Mouse (Mus musculus): Measurements from ENCODE around the gene Smagp. TPM values are rescaled to one million over a fixed set of nuclear protein-coding genes. Genes with fewer than 3 reads are reported as not detected.

Smagp gene
- polyA plus RNA-seq, 1 experiment = 160 TPM

DNA sequence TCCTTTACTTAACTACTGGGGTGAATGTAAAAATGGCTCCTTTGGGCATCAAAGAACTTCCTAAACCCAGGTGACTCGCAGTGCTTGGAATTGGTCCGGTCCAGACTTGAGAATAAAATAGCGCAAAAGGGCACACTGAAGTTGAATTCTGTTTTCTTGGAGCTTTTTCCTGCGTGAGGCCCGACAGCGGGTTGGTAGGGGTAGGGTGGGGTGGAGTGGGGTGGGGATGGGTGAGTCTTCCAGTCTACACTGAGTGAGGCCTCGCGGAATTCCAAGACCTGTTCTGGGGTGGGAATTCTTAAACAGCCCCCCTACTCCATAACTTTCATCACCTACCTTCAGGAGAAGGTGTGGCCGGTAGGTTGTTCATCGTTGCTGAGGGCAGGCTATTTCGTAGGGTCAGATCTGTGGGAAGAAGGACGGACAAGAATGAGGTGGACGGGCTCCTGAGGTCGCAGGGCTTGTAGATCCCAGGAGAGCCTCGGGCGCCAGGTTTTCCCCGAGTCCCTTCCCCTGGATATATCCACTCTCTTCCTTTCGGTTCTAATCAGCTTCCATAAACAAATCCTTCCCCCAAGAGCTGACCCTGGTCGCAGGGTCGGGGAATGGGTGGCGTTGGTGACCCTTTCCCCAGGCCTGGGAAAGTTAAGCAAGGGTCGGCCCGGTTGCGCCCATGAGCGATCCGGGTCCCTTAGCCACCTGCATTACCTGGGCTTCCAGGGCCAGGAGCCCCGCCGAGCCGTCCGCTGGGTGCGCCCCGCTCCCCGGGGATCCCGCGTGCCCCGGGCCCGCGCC lies 692 bp downstream of the Smagp start:
- peak overlapping the region; percentile 95 for H3K27ac ChIP-seq (ENCODE audit: insufficient read depth, low read depth, low read length)
- H3K4me1 ChIP-seq (ENCODE audit: control insufficient read depth, insufficient read depth, low read length) = peaks cover 20% of the 10 kb centered on the region
- H3K27me3 ChIP-seq (replicated peaks; ENCODE audit: control insufficient read depth, insufficient read depth, low read length) = no peaks in the 10 kb centered on the region
- H3K36me3 ChIP-seq (ENCODE audit: control insufficient read depth, insufficient read depth, low read length) = no peaks in the 10 kb centered on the region
- no peak for DNase-seq
- peak overlapping the region; percentile 86 for H3K4me3 ChIP-seq (ENCODE audit: insufficient read depth, low read depth, low read length)
- no peak for TF ChIP-seq CTCF (conservative IDR thresholded peaks at IDR 0.05; ENCODE audit: insufficient read depth, insufficient read length, low read depth, low read length)
- no peak for TF ChIP-seq POLR2A (IDR thresholded peaks at IDR 0.05; ENCODE audit: low read depth, low read length)
- WGBS = 8% methylated on average over 38 of the region's 38 CpGs

DNA sequence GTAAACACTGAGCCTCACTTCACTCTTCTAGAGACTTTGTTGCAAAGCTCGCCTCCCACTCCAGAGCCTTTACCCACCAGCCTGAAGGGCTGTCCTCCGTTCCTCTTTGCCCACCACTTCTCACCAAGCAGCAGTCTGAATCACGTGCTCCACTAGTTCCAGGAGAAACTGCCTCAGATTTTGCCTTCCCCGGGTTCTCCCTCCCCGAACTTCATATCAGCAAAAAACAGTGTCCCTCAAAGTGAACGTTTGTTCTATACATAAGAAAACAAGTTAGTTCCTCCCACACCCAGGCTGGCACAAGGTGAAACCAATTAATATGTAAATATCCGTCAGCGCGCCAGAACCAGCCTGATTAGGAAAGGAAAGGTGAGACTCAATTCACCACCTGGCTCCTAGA lies 1.5 kb downstream of the Smagp start:
- Histone ChIP-seq H3K27ac (ENCODE audit: insufficient read depth, low read depth, low read length) (peak overlapping the region; percentile 75), H3K4me3 (ENCODE audit: insufficient read depth, low read depth, low read length) (peak overlapping the region; percentile 86), H3K36me3 (ENCODE audit: control insufficient read depth, insufficient read depth, low read length) (no peaks in the 10 kb centered on the region), H3K4me1 (ENCODE audit: control insufficient read depth, insufficient read depth, low read length) (peaks cover 15% of the 10 kb centered on the region; the same call in 1 of the 2 replicates), H3K27me3 (replicated peaks; ENCODE audit: control insufficient read depth, insufficient read depth, low read length) (no peaks in the 10 kb centered on the region)
- WGBS = 34% methylated on average over 9 of the region's 9 CpGs
- TF ChIP-seq POLR2A (IDR thresholded peaks at IDR 0.05; ENCODE audit: low read depth, low read length) (no peak), CTCF (conservative IDR thresholded peaks at IDR 0.05; ENCODE audit: insufficient read depth, insufficient read length, low read depth, low read length) (no peak)
- no peak for DNase-seq

DNA sequence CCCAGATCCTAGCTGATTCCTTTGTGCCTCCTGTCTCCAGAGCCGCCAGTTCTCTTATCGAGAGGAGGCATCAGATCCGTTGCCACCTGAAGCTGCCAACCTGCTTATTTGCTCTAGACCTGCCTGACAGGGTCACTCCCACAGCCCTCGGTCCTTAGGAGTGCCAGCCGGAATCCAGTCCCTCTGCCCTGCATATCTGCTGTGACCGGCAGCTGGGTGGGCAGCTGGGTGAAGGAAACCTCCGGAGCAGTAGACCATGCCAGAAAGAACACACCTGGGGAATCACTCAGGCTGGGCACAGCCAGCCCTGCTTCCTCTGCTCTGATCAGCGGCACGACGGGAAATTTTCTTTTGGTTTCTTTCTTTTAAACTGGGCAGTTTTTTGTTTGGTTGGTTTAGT lies 3.4 kb downstream of the Smagp start:
- Histone ChIP-seq H3K4me1 (ENCODE audit: control insufficient read depth, insufficient read depth, low read length) (peaks cover 15% of the 10 kb centered on the region; the same call in 1 of the 2 replicates), H3K27ac (ENCODE audit: insufficient read depth, low read depth, low read length) (peak overlapping the region; percentile 7), H3K36me3 (ENCODE audit: control insufficient read depth, insufficient read depth, low read length) (no peaks in the 10 kb centered on the region), H3K4me3 (ENCODE audit: insufficient read depth, low read depth, low read length) (no peak overlapping the region), H3K27me3 (replicated peaks; ENCODE audit: control insufficient read depth, insufficient read depth, low read length) (no peaks in the 10 kb centered on the region)
- DNase-seq = peak; percentile 29
- TF ChIP-seq CTCF (conservative IDR thresholded peaks at IDR 0.05; ENCODE audit: insufficient read depth, insufficient read length, low read depth, low read length) = no peak
- no peak for TF ChIP-seq POLR2A (IDR thresholded peaks at IDR 0.05; ENCODE audit: low read depth, low read length)
- WGBS = 36% methylated on average over 10 of the region's 10 CpGs

DNA sequence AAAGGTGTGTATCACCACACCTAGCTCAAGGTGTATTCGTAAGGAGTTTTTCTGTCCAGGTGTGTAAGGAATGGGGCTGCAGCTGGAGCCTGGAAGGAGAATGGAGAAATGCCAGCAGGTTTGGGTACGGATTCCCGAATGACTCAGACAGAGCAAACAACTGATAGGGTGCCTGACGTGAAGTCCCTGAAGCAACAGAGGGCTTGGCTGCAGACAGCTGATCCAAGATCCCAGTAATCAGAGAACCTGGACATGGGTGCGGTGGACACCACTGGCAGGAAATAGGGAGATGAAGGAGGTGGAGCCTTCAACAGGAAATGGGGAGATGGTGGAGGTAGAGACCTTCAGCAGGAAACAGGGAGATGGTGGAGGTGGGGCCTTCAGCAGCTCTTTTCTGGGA lies 4.4 kb downstream of the Smagp start:
- TF ChIP-seq CTCF (conservative IDR thresholded peaks at IDR 0.05; ENCODE audit: insufficient read depth, insufficient read length, low read depth, low read length) (no peak), POLR2A (IDR thresholded peaks at IDR 0.05; ENCODE audit: low read depth, low read length) (no peak)
- no peaks in the 10 kb centered on the region for H3K36me3 ChIP-seq (ENCODE audit: control insufficient read depth, insufficient read depth, low read length)
- H3K27me3 ChIP-seq (replicated peaks; ENCODE audit: control insufficient read depth, insufficient read depth, low read length) = no peaks in the 10 kb centered on the region
- peak overlapping the region; percentile 12; the same call in 1 of the 2 replicates for H3K27ac ChIP-seq (ENCODE audit: insufficient read depth, low read depth, low read length)
- DNase-seq = no peak
- 70% methylated on average over 5 of the region's 5 CpGs for WGBS
- peaks cover 14% of the 10 kb centered on the region; the same call in 1 of the 2 replicates for H3K4me1 ChIP-seq (ENCODE audit: control insufficient read depth, insufficient read depth, low read length)
- H3K4me3 ChIP-seq (ENCODE audit: insufficient read depth, low read depth, low read length) = no peak overlapping the region

DNA sequence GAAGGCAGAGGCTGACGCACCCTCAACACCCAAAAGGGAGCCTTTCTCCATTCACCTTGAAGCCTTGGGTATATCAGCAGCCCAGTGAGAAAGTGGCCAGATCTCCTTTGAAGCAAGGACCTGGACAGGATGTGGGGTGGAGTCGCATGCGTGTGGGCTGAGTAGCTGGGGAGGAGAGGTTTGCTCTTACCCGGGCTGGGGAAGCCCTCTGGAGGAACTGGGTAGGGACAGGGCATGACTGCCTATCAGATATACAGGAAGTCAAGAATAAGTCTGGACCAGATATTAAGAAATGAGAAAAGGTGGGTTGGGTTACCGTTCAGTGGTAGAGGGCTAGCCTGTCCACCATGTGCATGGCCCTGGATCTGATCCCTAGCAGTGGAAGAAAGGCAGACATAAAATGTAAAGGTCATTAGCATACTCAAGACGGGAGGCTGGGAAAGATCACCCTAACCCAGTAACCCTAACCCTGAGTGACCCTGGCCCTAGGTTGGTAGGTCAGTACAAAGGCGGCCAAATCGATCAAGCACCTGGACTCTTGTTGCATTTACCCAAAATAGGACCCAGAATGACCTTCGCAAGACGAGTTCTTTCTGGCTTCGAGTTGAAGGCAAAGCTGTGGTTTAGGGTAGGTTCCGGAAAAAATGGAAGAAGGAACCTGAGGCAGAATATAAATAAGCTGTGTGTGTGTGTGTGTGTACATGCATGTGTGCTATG lies 5.1 kb downstream of the Smagp start:
- Histone ChIP-seq H3K27ac (ENCODE audit: insufficient read depth, low read depth, low read length) (no peak overlapping the region), H3K27me3 (replicated peaks; ENCODE audit: control insufficient read depth, insufficient read depth, low read length) (no peaks in the 10 kb centered on the region), H3K36me3 (ENCODE audit: control insufficient read depth, insufficient read depth, low read length) (no peaks in the 10 kb centered on the region), H3K4me3 (ENCODE audit: insufficient read depth, low read depth, low read length) (no peak overlapping the region), H3K4me1 (ENCODE audit: control insufficient read depth, insufficient read depth, low read length) (peaks cover 13% of the 10 kb centered on the region; the same call in 1 of the 2 replicates)
- WGBS = 72% methylated on average over 12 of the region's 12 CpGs
- TF ChIP-seq CTCF (conservative IDR thresholded peaks at IDR 0.05; ENCODE audit: insufficient read depth, insufficient read length, low read depth, low read length) (no peak), POLR2A (IDR thresholded peaks at IDR 0.05; ENCODE audit: low read depth, low read length) (no peak)
- DNase-seq = no peak

DNA sequence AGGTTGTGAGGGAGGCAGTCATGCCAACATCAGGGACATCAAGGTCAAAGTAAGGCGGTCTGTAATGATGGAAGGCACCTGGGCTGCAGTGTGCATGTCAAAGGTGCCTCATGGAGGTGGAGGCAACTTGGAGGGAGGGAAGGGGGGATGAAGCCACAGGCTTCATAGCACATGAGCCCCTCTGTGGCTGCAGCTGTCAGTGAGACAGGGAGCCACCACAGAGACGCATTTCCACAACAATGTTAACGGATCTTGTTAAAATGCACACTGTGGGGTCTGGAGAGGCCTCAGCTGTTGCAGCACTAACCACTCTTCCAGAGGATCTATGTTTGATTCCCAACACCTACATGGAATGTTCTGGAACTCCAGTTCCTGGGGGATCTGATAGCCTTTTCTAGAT lies 6.6 kb downstream of the Smagp start:
- H3K4me3 ChIP-seq (ENCODE audit: insufficient read depth, low read depth, low read length) = no peak overlapping the region
- peaks cover 16% of the 10 kb centered on the region; the same call in 1 of the 2 replicates for H3K4me1 ChIP-seq (ENCODE audit: control insufficient read depth, insufficient read depth, low read length)
- WGBS = 85% methylated on average over 3 of the region's 3 CpGs
- H3K27ac ChIP-seq (ENCODE audit: insufficient read depth, low read depth, low read length) = no peak overlapping the region
- TF ChIP-seq POLR2A (IDR thresholded peaks at IDR 0.05; ENCODE audit: low read depth, low read length) (no peak), CTCF (conservative IDR thresholded peaks at IDR 0.05; ENCODE audit: insufficient read depth, insufficient read length, low read depth, low read length) (no peak)
- no peaks in the 10 kb centered on the region for H3K27me3 ChIP-seq (replicated peaks; ENCODE audit: control insufficient read depth, insufficient read depth, low read length)
- DNase-seq = no peak
- H3K36me3 ChIP-seq (ENCODE audit: control insufficient read depth, insufficient read depth, low read length) = no peaks in the 10 kb centered on the region

DNA sequence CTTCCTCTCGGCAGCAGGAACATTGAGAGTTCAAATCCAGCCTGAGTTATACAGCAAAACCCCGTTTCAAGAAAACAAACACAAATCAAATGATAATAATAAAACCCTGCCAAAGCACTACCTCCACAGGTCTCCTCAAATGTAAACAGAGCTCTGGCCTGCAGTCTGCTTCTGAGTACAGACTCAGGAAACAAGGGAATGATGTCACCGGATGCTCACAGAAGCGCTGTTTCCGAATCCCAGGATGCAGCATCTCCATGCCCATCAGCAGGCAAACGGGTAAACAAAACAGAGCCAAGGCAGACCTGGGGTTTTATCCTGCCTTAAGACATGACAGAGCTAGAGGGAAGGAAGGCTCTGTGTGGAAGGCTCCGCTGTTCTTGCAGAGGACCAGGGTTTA lies 7.9 kb downstream of the Smagp start:
- Histone ChIP-seq H3K4me1 (ENCODE audit: control insufficient read depth, insufficient read depth, low read length) (peaks cover 16% of the 10 kb centered on the region; the same call in 1 of the 2 replicates), H3K4me3 (ENCODE audit: insufficient read depth, low read depth, low read length) (no peak overlapping the region), H3K27ac (ENCODE audit: insufficient read depth, low read depth, low read length) (peak overlapping the region; percentile 52; the same call in 1 of the 2 replicates), H3K27me3 (replicated peaks; ENCODE audit: control insufficient read depth, insufficient read depth, low read length) (no peaks in the 10 kb centered on the region), H3K36me3 (ENCODE audit: control insufficient read depth, insufficient read depth, low read length) (no peaks in the 10 kb centered on the region)
- peak; percentile 61 for DNase-seq
- TF ChIP-seq POLR2A (IDR thresholded peaks at IDR 0.05; ENCODE audit: low read depth, low read length) = no peak
- TF ChIP-seq CTCF (conservative IDR thresholded peaks at IDR 0.05; ENCODE audit: insufficient read depth, insufficient read length, low read depth, low read length) = no peak
- WGBS = 66% methylated on average over 7 of the region's 7 CpGs
